Mouse (Mus musculus) cerebellum, adult 9-11 months (tissue): ENCODE measurements around the gene Sema4d.

Experiments
- DNase-seq: peaks from one replicate; pipeline ENCODE4 v3.0.0; 2022

Sema4d gene

GRCm38 (mm10) chr13:51725446-51725845 is 68.1 kb downstream of the Sema4d start:
- DNase-seq = peak; percentile 59

- DNase-seq = no peak
Measured at GRCm38 (mm10) chr13:51724566-51724965, 69.0 kb downstream of the Sema4d start.

GRCm38 (mm10) chr13:51723114-51723513 is 70.4 kb downstream of the Sema4d start:
- no peak for DNase-seq

- no peak for DNase-seq
Measured at GRCm38 (mm10) chr13:51720556-51720955, 73.0 kb downstream of the Sema4d start.

- DNase-seq = no peak
Measured at GRCm38 (mm10) chr13:51719256-51719655, 74.3 kb downstream of the Sema4d start.

- peak; percentile 79 for DNase-seq
Measured at GRCm38 (mm10) chr13:51716350-51717263, 76.9 kb downstream of the Sema4d start.

- no peak for DNase-seq
Measured at GRCm38 (mm10) chr13:51712022-51712421, 81.5 kb downstream of the Sema4d start.

- no peak for DNase-seq
Measured at GRCm38 (mm10) chr13:51710738-51711137, 82.8 kb downstream of the Sema4d start.

GRCm38 (mm10) chr13:51705882-51706854 is 87.4 kb downstream of the Sema4d start:
- DNase-seq = no peak

GRCm38 (mm10) chr13:51703893-51704292 is 89.7 kb downstream of the Sema4d start:
- no peak for DNase-seq

GRCm38 (mm10) chr13:51698318-51698717 is 95.2 kb downstream of the Sema4d start:
- no peak for DNase-seq

GRCm38 (mm10) chr13:51697897-51698296 is 95.7 kb downstream of the Sema4d start:
- no peak for DNase-seq

- DNase-seq = no peak
Measured at GRCm38 (mm10) chr13:51697455-51697854, 96.1 kb downstream of the Sema4d start.

GRCm38 (mm10) chr13:51696481-51696880 is 97.1 kb downstream of the Sema4d start:
- DNase-seq = no peak

- DNase-seq = no peak
Measured at GRCm38 (mm10) chr13:51688688-51689087, 104.9 kb downstream of the Sema4d start.

GRCm38 (mm10) chr13:51686966-51687365 is 106.6 kb downstream of the Sema4d start:
- no peak for DNase-seq

GRCm38 (mm10) chr13:51685290-51685966 is 108.1 kb downstream of the Sema4d start:
- DNase-seq = no peak

- DNase-seq = no peak
Measured at GRCm38 (mm10) chr13:51681634-51682033, 111.9 kb downstream of the Sema4d start.

- no peak for DNase-seq
Measured at GRCm38 (mm10) chr13:51681076-51681475, 112.5 kb downstream of the Sema4d start.

GRCm38 (mm10) chr13:51679332-51679731 is 114.2 kb downstream of the Sema4d start:
- no peak for DNase-seq

GRCm38 (mm10) chr13:51678687-51679086 is 114.9 kb downstream of the Sema4d start:
- DNase-seq = no peak

GRCm38 (mm10) chr13:51677630-51678185 is 115.8 kb downstream of the Sema4d start:
- DNase-seq = no peak
